ENCODE assay signal across 18 mouse cellular contexts in genomic region chr11:71103931-71104330, GRCm38 (mm10). TPM values are rescaled to one million over a fixed set of nuclear protein-coding genes. Genes with fewer than 3 reads are reported as not detected.
"Had no signal": no experiment of that assay in that cellular context is flagged by ENCODE, and none has a peak within 500 bp of the region (broad histone marks: within the 10 kb centered on the region; RNA-seq: fewer than 3 reads in every experiment).

No protein-coding gene starts in this region.

- DNase-seq: retina, postnatal 1 day; right cerebral cortex, adult 18-20 months; right cerebral cortex, postnatal 14 days; right cerebral cortex, postnatal 25 days; right cerebral cortex, postnatal 4 days; spleen, adult 18-20 months; thymus, adult 18-20 months; thymus, adult 2 months; thymus, postnatal 14 days; thymus, postnatal 25 days; thymus, postnatal 36 days; thymus, postnatal 4 days had no signal

- H3K9me3 ChIP-seq: neural tube, embryonic 15.5 days; stomach, embryonic 15.5 days had no signal

- H3K4me2 ChIP-seq: neural tube, embryonic 15.5 days; stomach, embryonic 15.5 days had no signal

- H3K4me3 ChIP-seq: neural tube, embryonic 15.5 days; stomach, embryonic 15.5 days had no signal

- H3K9ac ChIP-seq: neural tube, embryonic 15.5 days; stomach, embryonic 15.5 days had no signal

- H3K27ac ChIP-seq: neural tube, embryonic 15.5 days; stomach, embryonic 15.5 days; stomach, postnatal 0 days had no signal

- H3K27me3 ChIP-seq: neural tube, embryonic 15.5 days; stomach, embryonic 15.5 days had no signal

- H3K36me3 ChIP-seq: neural tube, embryonic 15.5 days; stomach, embryonic 15.5 days had no signal

- H3K4me1 ChIP-seq: neural tube, embryonic 15.5 days; stomach, embryonic 15.5 days had no signal

RNA-seq across cellular contexts. Expression of gene Nlrp1a, which starts 40.6 kb away (rescaled TPM):
- polyA plus RNA-seq: neural tube, embryonic 14.5 days; neural tube, embryonic 15.5 days; stomach, embryonic 14.5 days; stomach, postnatal 0 days; testis, adult 2 months had no signal
